Comparison of ENCODE assay signal across 8 mouse cellular contexts in genomic region chr3:75556695-75557291, GRCm38 (mm10). TPM values are rescaled to one million over a fixed set of nuclear protein-coding genes. Genes with fewer than 3 reads are reported as not detected.
A peak's percentile ranks its signal among the peaks of the same experiment; 100 is the strongest.
DNase-seq lines count a peak whose midpoint lies in the region; ATAC-seq and TF ChIP-seq lines count a peak whose summit lies in the region.

Gene Pdcd10 (minus strand): TSS chr3:75556856.

- H3K79me2 ChIP-seq in heart, adult 2 months (replicated peaks; ENCODE audit: control insufficient read depth, insufficient read depth, low read length): peaks cover 4% of the 10 kb centered on the region

- WGBS in embryonic facial prominence, embryonic 14.5 days: under 1% methylated on average over 33 of the region's 35 CpGs
- WGBS in heart, adult 2 months: under 1% methylated on average over 35 of the region's 35 CpGs
- 1% methylated on average over 35 of the region's 35 CpGs for WGBS in limb, embryonic 13.5 days
- WGBS in midbrain, embryonic 16.5 days: 0% methylated on average over 35 of the region's 35 CpGs

- no peaks in the 10 kb centered on the region for H3K36me3 ChIP-seq in embryonic facial prominence, embryonic 14.5 days (ENCODE audit: control insufficient read depth, insufficient read depth, low read length)
- peaks cover 4% of the 10 kb centered on the region for H3K36me3 ChIP-seq in heart, adult 2 months (ENCODE audit: control insufficient read depth, insufficient read depth, low read length)
- no peaks in the 10 kb centered on the region for H3K36me3 ChIP-seq in limb, embryonic 13.5 days
- H3K36me3 ChIP-seq in midbrain, embryonic 16.5 days (ENCODE audit: control insufficient read depth, insufficient read depth, low read length): no peaks in the 10 kb centered on the region

- H3K9ac ChIP-seq in embryonic facial prominence, embryonic 14.5 days (ENCODE audit: low read depth, low read length): peak within 1 kb of the TSS; percentile 89
- H3K9ac ChIP-seq in heart, adult 2 months (ENCODE audit: low read depth, low read length): peak within 1 kb of the TSS; percentile 93
- H3K9ac ChIP-seq in limb, embryonic 13.5 days: peak within 1 kb of the TSS; percentile 86
- H3K9ac ChIP-seq in midbrain, embryonic 16.5 days (ENCODE audit: low read depth, low read length): peak within 1 kb of the TSS; percentile 90

- ATAC-seq in embryonic facial prominence, embryonic 14.5 days (ENCODE audit: low read depth): peak; percentile 97
- peak; percentile 98 for ATAC-seq in limb, embryonic 13.5 days (ENCODE audit: low FRiP score, low read depth)
- peak; percentile 97 for ATAC-seq in midbrain, embryonic 16.5 days

- intact Hi-C loops in heart, adult 2 months (cut with DNase I): loop anchor here (5.0 kb wide), 2 partner anchors 166 to 401 kb away; partner anchors contain the start of gene Golim4

- H3K27me3 ChIP-seq in embryonic facial prominence, embryonic 14.5 days (replicated peaks; ENCODE audit: control insufficient read depth, insufficient read depth, low read length): no peaks in the 10 kb centered on the region
- H3K27me3 ChIP-seq in heart, adult 2 months (ENCODE audit: control insufficient read depth, insufficient read depth, low read length): no peaks in the 10 kb centered on the region
- no peaks in the 10 kb centered on the region for H3K27me3 ChIP-seq in limb, embryonic 13.5 days
- no peaks in the 10 kb centered on the region for H3K27me3 ChIP-seq in midbrain, embryonic 16.5 days (ENCODE audit: control insufficient read depth, insufficient read depth, low read depth, low read length)

- peak; percentile 39; the same call in 1 of the 2 replicates for TF ChIP-seq EP300 in heart, adult 2 months (IDR thresholded peaks at IDR 0.05; ENCODE audit: insufficient read depth, low read depth, low read length)

- peak; percentile 72 for TF ChIP-seq POLR2A in heart, adult 2 months (IDR thresholded peaks at IDR 0.05; ENCODE audit: insufficient read depth, low read depth, low read length)

- H3K4me3 ChIP-seq in embryonic facial prominence, embryonic 14.5 days (ENCODE audit: low read depth, low read length): peak within 1 kb of the TSS; percentile 79
- peak within 1 kb of the TSS; percentile 97 for H3K4me3 ChIP-seq in heart, adult 2 months
- peak within 1 kb of the TSS; percentile 84 for H3K4me3 ChIP-seq in limb, embryonic 13.5 days
- H3K4me3 ChIP-seq in midbrain, embryonic 16.5 days (ENCODE audit: low read depth, low read length): peak within 1 kb of the TSS; percentile 82

- peak; percentile 100 for DNase-seq in 3T3-L1 (ENCODE audit: low read depth, low spot score)
- DNase-seq in adrenal gland, postnatal 4 days (ENCODE audit: low spot score in 2 of 2): peak; percentile 92 to 98
- peak; percentile 100 for DNase-seq in embryonic facial prominence, embryonic 14.5 days (ENCODE audit: low spot score)
- peak; percentile 98 to 99 for DNase-seq in heart, adult 2 months
- DNase-seq in kidney, adult 8-10 months: peak; percentile 100
- peak; percentile 98 to 100 for DNase-seq in spleen, postnatal 10 days (ENCODE audit: low spot score in 2 of 2)

- TF ChIP-seq CTCF in heart, adult 2 months (IDR thresholded peaks at IDR 0.05): peak; percentile 54

- H3K4me1 ChIP-seq in embryonic facial prominence, embryonic 14.5 days (ENCODE audit: control insufficient read depth, insufficient read depth, low read length): peaks cover 10% of the 10 kb centered on the region; the same call in 1 of the 2 replicates
- H3K4me1 ChIP-seq in heart, adult 2 months (ENCODE audit: control insufficient read depth, insufficient read depth, low read length): peaks cover 3% of the 10 kb centered on the region
- H3K4me1 ChIP-seq in limb, embryonic 13.5 days: peaks cover 16% of the 10 kb centered on the region; the same call in 1 of the 2 replicates
- peaks cover 13% of the 10 kb centered on the region for H3K4me1 ChIP-seq in midbrain, embryonic 16.5 days (ENCODE audit: control insufficient read depth, insufficient read depth, low read length)

- no peaks in the 10 kb centered on the region for H3K9me3 ChIP-seq in embryonic facial prominence, embryonic 14.5 days (ENCODE audit: control insufficient read depth, low read length)
- no peaks in the 10 kb centered on the region for H3K9me3 ChIP-seq in limb, embryonic 13.5 days
- H3K9me3 ChIP-seq in midbrain, embryonic 16.5 days (replicated peaks; ENCODE audit: control insufficient read depth, low read length, poor library complexity, severe bottlenecking): no peaks in the 10 kb centered on the region

- H3K4me2 ChIP-seq in embryonic facial prominence, embryonic 14.5 days (ENCODE audit: low read depth, low read length): peak within 1 kb of the TSS; percentile 68
- peak within 1 kb of the TSS; percentile 83 for H3K4me2 ChIP-seq in limb, embryonic 13.5 days (replicated peaks)
- H3K4me2 ChIP-seq in midbrain, embryonic 16.5 days (ENCODE audit: low read length): peak within 1 kb of the TSS; percentile 80

- H3K27ac ChIP-seq in embryonic facial prominence, embryonic 14.5 days (replicated peaks; ENCODE audit: low read depth, low read length): peak within 1 kb of the TSS; percentile 79
- peak within 1 kb of the TSS; percentile 98 for H3K27ac ChIP-seq in heart, adult 2 months
- H3K27ac ChIP-seq in limb, embryonic 13.5 days: peak within 1 kb of the TSS; percentile 78; the same call in 1 of the 2 replicates
- peak within 1 kb of the TSS; percentile 89 for H3K27ac ChIP-seq in midbrain, embryonic 16.5 days (ENCODE audit: low read length)

RNA-seq across cellular contexts. Expression of gene Pdcd10, which starts in this region (rescaled TPM):
- total RNA-seq in adrenal gland, postnatal 4 days (2021): 10 to 100 TPM; 78.2 to 84.9 TPM
- 95.0 and 96.5 TPM in 2 replicates for polyA plus RNA-seq in embryonic facial prominence, embryonic 14.5 days (2014; fragmentation: Nextera tagmentation; extraction: Ambion mirVana)
- 10 to 100 TPM; 25.7 to 26.1 TPM for total RNA-seq in heart, adult 2 months (2021)
- polyA plus RNA-seq in heart, adult 2 months (2012; rRNA removed): 4.0 and 9.8 TPM in 2 replicates
- polyA plus RNA-seq in limb, embryonic 13.5 days (2015; fragmentation: Nextera tagmentation; extraction: Ambion mirVana): 83.0 and 91.7 TPM in 2 replicates
- polyA plus RNA-seq in midbrain, embryonic 16.5 days (2015; fragmentation: Nextera tagmentation; extraction: Ambion mirVana): 73.8 and 76.3 TPM in 2 replicates

Comparison
In these comparisons a context has a peak if more than half of its experiments do, and no peak if none do; other contexts are left out.
1. Peak in every context shown above with its lines: DNase-seq, ATAC-seq, H3K4me3 ChIP-seq and H3K27ac ChIP-seq.